Mouse (Mus musculus) spleen, adult 2 months (tissue): ENCODE results near the gene Kcng1. TPM values are rescaled to one million over a fixed set of nuclear protein-coding genes. Genes with fewer than 3 reads are reported as not detected.

Experiments used
- DNase-seq, 2 experiments: peaks; one replicate each; pipeline versions ENCODE4 v3.0.0 to v3.0.0-alpha.2; 2012 to 2021; ENCODE audit warnings: low spot score in 2 of 2, low read depth in 1 of 2
- H3K27ac ChIP-seq: fragments of 200-500 bp; 2 replicates; pipeline ENCODE4 v1.5.1; 2012; ENCODE audit warnings: low read length, inconsistent platforms; ENCODE audit not compliant: insufficient read depth
- H3K27me3 ChIP-seq: fragments of 200-500 bp; 2 replicates; pipeline ENCODE4 v1.6.1; 2012; ENCODE audit warnings: mild to moderate bottlenecking, moderate library complexity, low read length, inconsistent platforms; ENCODE audit not compliant: control insufficient read depth, insufficient read depth
- H3K36me3 ChIP-seq: fragments of 200-500 bp; 2 replicates; pipeline ENCODE4 v1.6.1; 2012; ENCODE audit warnings: mild to moderate bottlenecking, low read length, inconsistent platforms; ENCODE audit not compliant: control insufficient read depth, insufficient read depth
- H3K4me1 ChIP-seq: fragments of 200-500 bp; 2 replicates; pipeline ENCODE4 v1.6.1; 2011; ENCODE audit warnings: inconsistent platforms; ENCODE audit not compliant: control insufficient read depth, insufficient read depth, insufficient read length
- H3K4me3 ChIP-seq: fragments of 200-500 bp; 2 replicates; pipeline ENCODE4 v1.5.1; 2011; ENCODE audit warnings: mild to moderate bottlenecking, inconsistent platforms; ENCODE audit not compliant: insufficient read depth, insufficient read length; ENCODE audit errors: extremely low read depth
- CTCF ChIP-seq: fragments of 200-500 bp; IDR thresholded peaks from 2 replicates; pipeline ENCODE4 v1.5.1; 2011; ENCODE audit warnings: mild to moderate bottlenecking, inconsistent platforms; ENCODE audit not compliant: insufficient read depth, insufficient read length, insufficient replicate concordance; ENCODE audit errors: extremely low read depth
- POLR2A ChIP-seq: fragments of 200-500 bp; IDR thresholded peaks from 2 replicates; pipeline ENCODE4 v1.6.1; 2011; ENCODE audit warnings: low read depth, low read length, inconsistent platforms
- WGBS: fragments of 180-500 bp; shearing (Covaris S2); methylation state at CpG from one replicate; pipeline ENCODE4 v1.1.7; 2018; 5-methylcytosine and 5-hydroxymethylcytosine counted together
- polyA plus RNA-seq: library from polyadenylated mRNA; depleted of rRNA; stranded (reverse); fragments of >200 nt; gene quantifications from 2 replicates; pipeline ENCODE4 v1.2.3, GENCODE M21; 2012

Kcng1 gene
- polyA plus RNA-seq, 1 experiment, result 0.04 TPM

DNA sequence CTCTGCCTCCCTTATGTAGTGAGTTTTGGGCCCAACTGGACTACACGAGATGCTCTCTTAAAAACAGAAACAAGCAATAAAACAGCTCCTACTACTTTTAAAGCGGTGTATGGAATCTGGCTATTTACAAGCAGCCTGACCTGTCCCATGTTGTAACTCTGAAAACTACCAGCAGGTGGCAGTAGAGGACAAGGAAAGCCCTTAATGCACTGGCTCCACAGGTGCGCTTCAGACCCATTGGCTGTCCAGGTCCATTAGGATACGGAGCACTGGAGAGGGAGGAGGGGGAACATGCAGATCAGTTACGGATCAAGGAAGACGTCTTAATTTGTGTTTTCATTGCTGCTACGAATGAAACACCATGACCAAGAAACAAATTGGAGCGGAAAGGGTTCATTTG is 31.3 kb downstream of the Kcng1 start:
- no peaks in the 10 kb centered on the region for H3K36me3 ChIP-seq
- H3K27ac ChIP-seq, result no peak overlapping the region
- DNase-seq, result peak; percentile 71 to 78
- TF ChIP-seq CTCF, result peak; percentile 78; the same call in 1 of the 2 replicates
- no peak for TF ChIP-seq POLR2A
- 24% methylated on average over 8 of the region's 8 CpGs for WGBS
- H3K4me1 ChIP-seq, result peaks cover 7% of the 10 kb centered on the region; the same call in 1 of the 2 replicates
- H3K27me3 ChIP-seq, result no peaks in the 10 kb centered on the region
- no peak overlapping the region for H3K4me3 ChIP-seq

- no peak for TF ChIP-seq CTCF
- TF ChIP-seq POLR2A, result no peak
- WGBS, result 12% methylated on average over 2 of the region's 2 CpGs
- H3K27ac ChIP-seq, result no peak overlapping the region
- peak in 1 of 2 experiments; percentile 19 for DNase-seq
- peaks cover under 1% of the 10 kb centered on the region; the same call in 1 of the 2 replicates for H3K4me1 ChIP-seq
- no peaks in the 10 kb centered on the region for H3K36me3 ChIP-seq
- H3K27me3 ChIP-seq, result no peaks in the 10 kb centered on the region
- H3K4me3 ChIP-seq, result no peak overlapping the region
Measured at GRCm38 (mm10) chr2:168248856-168249245, 32.7 kb downstream of the Kcng1 start.

GRCm38 (mm10) chr2:168248167-168248855 is 33.2 kb downstream of the Kcng1 start:
- DNase-seq, result no peak
- WGBS, result 82% methylated on average over 8 of the region's 8 CpGs
- Histone ChIP-seq H3K27me3 (no peaks in the 10 kb centered on the region), H3K36me3 (no peaks in the 10 kb centered on the region), H3K27ac (no peak overlapping the region), H3K4me1 (no peaks in the 10 kb centered on the region), H3K4me3 (no peak overlapping the region)
- TF ChIP-seq CTCF, result no peak
- TF ChIP-seq POLR2A, result no peak

- Histone ChIP-seq H3K36me3 (no peaks in the 10 kb centered on the region), H3K4me3 (no peak overlapping the region), H3K4me1 (no peaks in the 10 kb centered on the region), H3K27me3 (no peaks in the 10 kb centered on the region), H3K27ac (no peak overlapping the region)
- 59% methylated on average over 8 of the region's 8 CpGs for WGBS
- DNase-seq, result no peak
- TF ChIP-seq POLR2A (no peak), CTCF (no peak)
Measured at GRCm38 (mm10) chr2:168245571-168245970, 36.0 kb downstream of the Kcng1 start.

GRCm38 (mm10) chr2:168243278-168243677 is 38.3 kb downstream of the Kcng1 start:
- Histone ChIP-seq H3K36me3 (no peaks in the 10 kb centered on the region), H3K27me3 (no peaks in the 10 kb centered on the region), H3K27ac (no peak overlapping the region), H3K4me3 (no peak overlapping the region), H3K4me1 (no peaks in the 10 kb centered on the region)
- WGBS, result 86% methylated on average over 4 of the region's 4 CpGs
- no peak for DNase-seq
- TF ChIP-seq POLR2A (no peak), CTCF (no peak)

- H3K27ac ChIP-seq, result no peak overlapping the region
- H3K4me1 ChIP-seq, result no peaks in the 10 kb centered on the region
- no peaks in the 10 kb centered on the region for H3K27me3 ChIP-seq
- no peaks in the 10 kb centered on the region for H3K36me3 ChIP-seq
- TF ChIP-seq POLR2A (no peak), CTCF (no peak)
- no peak for DNase-seq
- H3K4me3 ChIP-seq, result no peak overlapping the region
Measured at GRCm38 (mm10) chr2:168242841-168243240, 38.7 kb downstream of the Kcng1 start.

DNA sequence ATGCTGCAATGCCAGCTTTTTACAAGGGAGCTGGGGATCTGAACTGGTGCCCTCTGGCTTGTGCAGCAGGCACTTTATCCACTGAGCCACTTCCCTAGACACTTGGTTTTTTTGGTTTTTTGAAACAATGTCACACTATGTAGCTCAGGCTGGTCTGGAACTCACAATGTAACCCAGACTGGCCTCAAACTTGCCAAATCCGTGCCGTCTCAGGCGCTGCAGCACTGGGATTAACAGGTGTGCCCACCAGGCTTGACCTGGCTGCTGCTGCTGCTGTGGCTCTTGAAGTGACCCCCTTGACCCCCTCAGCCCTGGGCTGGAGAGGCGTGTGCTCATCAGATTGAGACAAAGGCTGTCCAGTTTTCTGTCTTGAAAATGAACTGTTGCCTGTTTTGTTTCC is 43.2 kb downstream of the Kcng1 start:
- H3K27me3 ChIP-seq, result no peaks in the 10 kb centered on the region
- TF ChIP-seq POLR2A (no peak), CTCF (no peak)
- no peak overlapping the region for H3K27ac ChIP-seq
- DNase-seq, result no peak
- no peak overlapping the region for H3K4me3 ChIP-seq
- WGBS, result 90% methylated on average over 4 of the region's 4 CpGs
- no peaks in the 10 kb centered on the region for H3K4me1 ChIP-seq
- no peaks in the 10 kb centered on the region for H3K36me3 ChIP-seq
